Mouse (Mus musculus) adrenal gland, postnatal 4 days (tissue): Measurements from ENCODE around the gene Ap1g2. TPM values are rescaled to one million over a fixed set of nuclear protein-coding genes. Genes with fewer than 3 reads are reported as not detected.
A peak's percentile ranks its signal among the peaks of the same experiment; 100 is the strongest.

Source experiments
- DNase-seq, 2 experiments: peaks; one replicate each; pipeline ENCODE4 v3.0.0; 2021 to 2022; ENCODE audit warnings: low spot score in 2 of 2, mixed read lengths in 2 of 2
- total RNA-seq, 2 experiments: library from RNA; stranded (reverse); gene quantifications; 2 replicates each; pipeline ENCODE4 v1.2.3; 2021

The Ap1g2 gene
- total RNA-seq, 2 experiments from 2014 or later: 30.3 to 34.0 TPM

DNA sequence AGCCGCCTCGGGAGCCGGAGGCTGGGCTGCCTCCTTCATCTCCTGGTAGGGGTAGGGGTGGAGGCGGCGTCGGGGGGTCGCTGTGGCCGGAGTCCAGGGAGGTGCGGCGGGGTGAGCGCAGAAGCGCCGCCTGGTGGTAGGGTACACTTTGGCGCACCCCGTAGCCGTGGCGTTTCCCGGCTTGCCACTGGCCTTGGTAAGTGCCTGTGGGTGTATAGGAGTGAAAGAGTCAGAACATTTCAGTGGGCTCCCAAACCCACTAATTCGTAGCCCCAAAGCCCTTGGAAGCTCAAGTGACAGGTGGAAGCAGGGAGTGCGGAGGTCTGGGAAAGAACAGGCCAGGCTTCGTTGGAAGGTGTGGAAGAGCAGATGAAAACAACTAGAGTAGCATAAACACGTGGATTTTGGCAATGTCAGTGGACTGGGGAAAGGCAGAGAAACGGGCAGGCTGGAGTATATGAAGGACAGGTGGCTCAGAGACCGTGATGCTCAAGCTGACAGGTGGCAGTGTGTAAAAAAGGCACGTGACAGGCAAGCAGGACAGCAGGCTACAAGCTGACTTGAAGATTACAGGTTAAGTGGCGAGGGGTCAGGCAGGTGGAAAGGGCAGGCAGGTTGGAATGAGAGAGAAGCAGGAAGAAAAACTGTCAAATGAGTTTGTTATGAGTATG lies 7.7 kb upstream of the Ap1g2 start:
- DNase-seq: no peak

DNA sequence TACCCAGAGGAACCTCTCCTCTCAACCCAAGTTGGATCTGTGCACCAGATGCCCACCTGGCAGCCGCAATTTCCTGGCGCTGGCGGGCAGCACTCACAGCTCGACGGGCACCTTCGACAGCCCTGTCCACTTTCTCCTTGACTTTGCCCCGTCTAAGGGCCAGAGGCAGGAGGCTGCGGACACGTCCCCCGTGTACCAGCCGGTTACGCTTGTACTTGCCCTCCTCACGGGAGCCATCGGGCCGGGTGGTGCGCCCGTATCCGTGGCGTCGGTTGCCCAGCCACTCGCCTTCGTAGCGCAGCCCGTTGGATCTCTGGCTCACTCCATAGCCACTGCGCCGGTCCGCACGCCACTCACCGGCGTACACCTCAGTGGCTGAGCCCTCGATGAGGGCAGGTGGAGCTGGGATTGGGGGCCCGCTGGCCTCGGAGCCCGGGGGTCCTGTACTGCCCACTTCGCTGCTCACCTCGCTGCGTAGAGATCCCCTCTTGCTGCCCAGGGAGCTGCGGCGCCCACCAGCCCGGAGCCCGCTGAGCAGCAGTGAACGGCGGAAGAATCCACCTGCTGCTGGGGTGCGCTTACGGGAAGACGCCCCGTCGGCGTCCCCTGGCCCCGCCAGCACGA lies 7.1 kb upstream of the Ap1g2 start:
- DNase-seq: no peak

DNA sequence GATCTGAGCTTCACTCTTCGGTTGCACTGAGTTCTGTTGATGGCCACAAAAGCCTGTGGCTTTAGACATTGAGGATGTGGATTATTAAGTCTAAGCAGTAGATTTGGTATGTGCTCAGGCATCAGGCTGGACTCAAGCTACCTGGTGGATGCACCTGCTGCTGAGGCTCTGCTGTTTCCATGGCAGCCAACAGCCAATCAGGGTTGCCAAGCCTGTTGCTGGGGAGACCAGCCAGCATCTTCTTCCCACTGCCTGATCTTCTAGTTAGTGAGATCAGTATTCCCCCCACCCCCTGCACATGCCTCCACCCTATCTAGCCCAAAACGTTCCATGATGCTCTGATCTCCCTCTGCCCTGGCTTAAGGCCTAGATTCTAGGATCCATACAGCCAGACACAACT lies 5.3 kb upstream of the Ap1g2 start:
- no peak for DNase-seq

DNA sequence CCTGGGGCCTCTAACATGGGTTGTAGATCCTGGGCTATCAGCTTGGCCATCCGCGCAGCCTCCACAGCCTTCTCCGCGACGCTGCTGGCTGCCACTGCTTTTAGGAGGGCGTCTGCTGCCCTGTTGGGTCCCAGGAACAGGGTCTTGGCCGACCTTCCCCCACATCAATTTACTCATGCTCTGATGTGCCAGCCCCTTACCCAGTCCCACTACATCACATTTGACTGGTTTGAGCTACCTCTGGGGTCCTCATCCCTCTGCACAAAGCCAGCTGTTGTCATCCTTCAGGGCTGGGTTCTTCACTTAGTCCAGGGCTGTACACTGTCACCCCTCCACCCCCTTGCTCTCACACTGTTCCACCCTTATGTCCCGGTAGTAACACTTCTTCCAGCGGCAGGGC lies 3.7 kb upstream of the Ap1g2 start:
- DNase-seq: no peak

DNA sequence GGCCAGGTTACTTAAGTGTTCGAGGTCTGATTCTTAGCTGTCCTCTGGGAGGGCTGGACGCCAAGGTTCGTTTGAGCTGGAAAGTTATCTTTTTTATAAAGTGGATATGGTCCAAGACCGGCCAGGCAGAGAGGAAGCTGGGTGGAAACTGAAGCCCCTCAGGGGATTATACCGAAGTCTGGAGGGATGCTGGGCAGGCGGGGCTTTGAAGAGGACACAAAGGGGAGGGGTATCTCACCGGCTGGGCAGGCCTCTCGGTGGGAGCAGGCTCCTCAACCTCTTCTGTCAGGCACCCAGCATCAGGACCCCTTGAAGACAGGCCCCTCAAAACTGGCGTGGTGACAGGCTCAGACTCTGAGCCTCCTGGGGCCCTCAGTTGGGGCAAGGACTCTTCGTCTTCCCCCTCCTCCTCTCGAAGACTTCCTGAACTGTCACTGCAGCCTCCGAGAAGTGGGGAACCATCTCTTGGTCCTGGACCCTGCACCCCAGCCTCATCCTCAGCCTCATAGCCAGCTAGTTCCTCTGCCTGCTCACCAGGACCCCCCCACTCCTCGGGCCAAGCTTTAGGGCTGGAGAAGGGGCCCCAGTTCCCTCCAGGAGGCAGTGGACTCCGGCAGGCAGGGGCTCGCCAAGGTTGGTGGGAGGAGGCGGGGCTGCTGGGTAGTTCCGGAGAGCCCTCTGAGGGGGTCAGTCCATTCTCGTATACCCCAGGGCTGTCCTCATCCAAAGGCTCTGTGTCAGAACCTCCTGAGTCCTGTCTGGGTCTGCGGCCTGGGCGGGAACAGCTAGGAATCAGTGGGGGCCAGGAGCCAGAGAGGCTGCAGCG lies 2.9 kb upstream of the Ap1g2 start:
- DNase-seq: no peak

DNA sequence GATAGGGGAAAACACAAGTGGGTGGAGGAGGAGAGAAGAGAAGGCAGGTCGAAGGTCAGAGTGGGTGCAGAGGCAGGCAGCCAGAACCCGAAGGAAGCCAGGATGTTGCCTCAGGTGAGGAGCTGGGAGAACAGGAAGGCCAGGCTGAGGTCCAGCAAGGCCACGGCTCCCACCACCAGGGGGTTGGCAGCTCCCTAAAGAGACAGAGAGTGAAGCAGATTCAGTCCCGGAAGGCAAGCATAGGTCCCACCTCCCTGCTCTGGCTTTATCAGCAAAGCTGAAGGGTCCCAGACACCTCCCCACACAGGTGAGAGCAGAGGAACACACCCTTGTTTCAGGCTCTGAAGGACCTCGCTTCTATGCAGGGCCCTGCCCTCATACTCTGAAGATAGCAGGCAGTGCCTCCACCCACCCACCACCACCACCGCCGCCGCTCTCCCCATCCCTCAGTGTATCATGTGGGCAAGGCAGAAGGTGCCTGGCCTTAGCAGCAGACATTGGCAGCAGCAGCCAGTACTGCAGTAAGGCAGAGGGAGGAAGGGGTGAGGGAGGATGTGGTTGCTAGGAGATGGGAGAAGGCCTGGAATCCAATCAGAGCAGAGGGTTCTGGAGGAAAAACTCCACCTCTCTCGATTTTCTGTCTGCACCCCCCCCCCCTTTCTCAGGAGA lies 1.9 kb upstream of the Ap1g2 start:
- DNase-seq: no peak

DNA sequence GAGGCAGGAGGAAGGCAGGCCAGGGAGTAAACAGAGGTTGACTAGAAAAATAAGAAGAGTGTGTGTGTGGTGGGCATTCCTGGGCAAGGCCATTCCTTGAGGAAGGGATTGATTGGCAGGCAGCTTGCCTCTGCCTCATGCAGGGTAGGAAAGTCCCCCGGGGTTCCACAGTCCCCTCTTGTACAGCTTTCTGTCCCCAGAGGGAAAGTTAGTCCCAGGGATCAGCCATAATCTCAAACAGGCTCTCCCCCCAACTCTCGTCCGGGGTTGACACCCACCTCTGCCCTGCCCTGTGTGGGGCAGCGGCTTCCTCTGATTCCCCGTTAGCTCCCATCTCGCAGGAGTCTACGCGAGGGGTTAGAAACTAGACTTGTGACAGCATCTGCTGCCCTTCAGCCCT lies 597 bp upstream of the Ap1g2 start:
- DNase-seq: no peak

DNA sequence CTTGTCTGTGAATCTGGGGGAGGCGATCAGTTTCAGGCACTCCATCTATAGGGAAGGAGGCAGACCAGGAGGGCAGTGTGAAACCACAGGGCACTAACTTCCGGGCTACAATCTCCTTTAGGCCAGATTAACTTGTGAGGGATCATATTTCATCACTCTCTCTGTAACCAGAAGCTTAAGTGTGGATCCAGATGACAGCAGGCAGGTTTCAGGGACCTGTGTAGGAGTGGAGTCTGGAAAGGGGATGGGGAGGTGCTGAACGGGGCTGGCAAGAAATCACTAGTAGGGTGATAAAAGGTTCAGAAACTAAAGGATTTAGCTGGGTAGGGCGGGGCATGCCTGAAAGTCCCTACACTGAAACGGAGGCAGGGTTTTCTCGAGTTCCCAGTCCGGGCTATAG lies 1.0 kb downstream of the Ap1g2 start:
- no peak for DNase-seq

DNA sequence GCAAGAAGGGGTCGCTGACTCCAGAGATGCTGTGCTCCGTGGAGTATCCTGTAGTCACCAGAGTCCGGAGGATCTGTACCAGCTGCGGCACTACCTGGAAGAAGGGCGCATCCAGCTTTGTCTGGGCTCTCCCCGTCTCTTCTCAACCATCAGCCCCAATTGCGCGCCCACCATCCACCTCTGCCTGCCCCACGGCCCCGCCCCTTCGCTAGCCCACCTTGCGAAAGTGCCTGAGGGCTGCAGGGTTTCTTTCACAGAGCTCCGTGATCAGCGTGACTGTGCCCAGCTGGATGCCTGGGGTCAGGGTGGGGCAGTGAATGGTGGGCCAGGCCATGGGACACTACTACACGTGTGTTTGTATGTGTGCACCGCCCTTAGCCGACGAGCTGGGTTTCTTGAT lies 2.0 kb downstream of the Ap1g2 start:
- no peak for DNase-seq

DNA sequence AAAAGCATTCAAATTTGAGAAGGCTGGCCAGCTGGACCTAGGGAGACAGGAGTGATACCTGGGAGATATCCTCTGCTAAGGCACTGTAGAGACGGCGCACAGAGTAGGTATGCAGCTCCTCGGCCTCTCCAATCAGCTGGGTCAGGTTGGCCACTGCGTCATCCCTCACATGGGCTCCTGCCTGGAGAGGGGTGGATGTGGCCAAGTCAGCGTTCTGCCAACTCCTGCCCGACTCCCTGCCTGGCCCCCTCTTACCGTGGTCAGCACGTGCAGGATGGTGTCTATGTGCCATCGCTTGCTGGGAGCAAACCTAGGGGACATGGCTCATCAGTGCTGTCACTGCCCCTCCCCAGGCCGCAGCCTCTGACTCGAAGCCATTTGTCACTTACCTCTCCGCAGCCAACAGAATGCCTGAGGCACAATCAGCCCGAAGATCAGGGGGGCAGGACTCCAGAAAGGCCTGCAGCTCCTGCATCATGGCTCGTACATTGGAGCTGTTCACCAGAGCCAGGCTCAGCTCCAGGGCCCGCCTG lies 4.1 kb downstream of the Ap1g2 start:
- no peak for DNase-seq

DNA sequence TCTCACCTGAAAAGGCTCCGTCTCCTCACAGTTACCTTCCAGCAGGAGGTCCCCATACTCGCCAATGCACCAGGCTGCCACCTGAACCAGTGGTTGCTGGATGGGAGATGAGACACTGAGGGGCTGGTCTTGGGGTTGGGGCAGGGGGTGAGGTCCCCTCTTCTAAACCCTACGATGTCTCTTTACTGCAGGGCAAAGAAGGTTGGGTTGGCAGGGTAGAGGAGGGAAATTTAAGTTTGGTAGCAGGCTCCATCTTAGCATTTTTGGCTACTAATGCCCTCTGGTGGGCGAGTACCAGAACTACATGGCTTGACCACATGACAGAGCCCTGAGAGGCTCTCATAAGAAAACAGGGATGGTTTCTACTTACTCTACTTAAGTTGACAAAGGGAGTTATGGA lies 4.8 kb downstream of the Ap1g2 start:
- no peak for DNase-seq

DNA sequence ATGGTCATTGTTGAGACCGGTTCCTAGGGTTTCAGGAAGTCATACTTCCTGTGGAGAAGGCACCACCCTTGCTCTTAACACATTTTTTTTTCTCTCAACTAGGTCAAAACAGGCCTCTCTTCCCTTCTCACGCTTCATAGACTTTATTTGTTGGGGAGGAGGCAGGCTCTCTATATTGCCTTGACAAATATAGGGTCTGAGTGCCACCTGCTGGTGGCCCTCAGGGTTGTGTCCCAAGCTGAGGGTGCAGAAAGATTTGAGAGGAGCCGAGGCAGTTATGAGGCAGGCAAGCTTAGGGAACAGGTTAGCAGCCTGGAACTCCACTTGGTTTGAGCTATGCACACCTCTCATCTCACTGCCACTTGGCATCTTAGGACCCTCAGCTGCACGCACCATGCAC lies 8.3 kb downstream of the Ap1g2 start:
- DNase-seq: no peak

DNA sequence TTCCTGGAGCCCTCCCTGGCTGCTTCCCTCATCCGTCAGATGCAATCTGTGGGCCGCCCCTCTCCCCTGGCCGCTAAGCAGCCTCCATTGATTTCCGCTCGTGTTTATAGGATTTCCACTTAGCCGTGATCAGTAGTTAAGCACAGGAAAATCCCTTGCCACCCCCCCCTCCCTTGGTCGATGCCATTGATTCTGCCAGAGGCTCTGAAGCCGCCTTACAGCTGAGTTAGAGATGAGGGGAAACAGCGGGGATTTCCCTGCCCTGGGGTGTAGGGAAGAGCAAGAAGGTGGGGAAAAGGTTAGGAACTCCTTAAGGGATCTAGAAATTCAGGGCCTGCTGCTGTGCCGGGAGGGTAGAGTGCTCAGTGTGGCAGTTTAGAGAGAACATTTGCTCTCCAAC lies 8.7 kb downstream of the Ap1g2 start:
- DNase-seq: no peak

DNA sequence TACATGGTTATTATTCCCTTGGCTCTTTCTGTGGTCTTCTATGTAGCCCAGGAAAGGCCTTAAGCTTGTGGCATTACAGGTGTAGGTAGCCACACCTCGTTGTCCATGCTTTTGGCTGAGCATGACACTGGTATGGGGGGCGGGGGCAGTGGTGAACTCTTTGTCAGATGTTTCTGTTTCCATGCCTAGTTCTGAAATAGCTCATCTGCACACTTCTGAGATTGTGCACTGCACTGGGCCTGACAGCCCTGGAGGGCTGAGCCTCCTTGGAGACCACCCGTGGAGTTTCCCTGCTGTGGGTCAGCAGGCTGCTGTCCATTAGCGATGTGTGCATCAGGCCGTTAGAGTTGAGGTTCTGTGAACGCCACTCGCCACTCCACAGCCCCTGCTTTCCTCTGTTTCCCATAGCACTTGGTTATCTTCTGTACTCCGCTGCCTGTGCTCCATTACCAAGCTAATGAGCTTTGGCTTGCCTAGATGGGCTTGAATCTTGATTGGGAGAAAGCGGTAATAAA lies 9.8 kb downstream of the Ap1g2 start:
- no peak for DNase-seq

DNA sequence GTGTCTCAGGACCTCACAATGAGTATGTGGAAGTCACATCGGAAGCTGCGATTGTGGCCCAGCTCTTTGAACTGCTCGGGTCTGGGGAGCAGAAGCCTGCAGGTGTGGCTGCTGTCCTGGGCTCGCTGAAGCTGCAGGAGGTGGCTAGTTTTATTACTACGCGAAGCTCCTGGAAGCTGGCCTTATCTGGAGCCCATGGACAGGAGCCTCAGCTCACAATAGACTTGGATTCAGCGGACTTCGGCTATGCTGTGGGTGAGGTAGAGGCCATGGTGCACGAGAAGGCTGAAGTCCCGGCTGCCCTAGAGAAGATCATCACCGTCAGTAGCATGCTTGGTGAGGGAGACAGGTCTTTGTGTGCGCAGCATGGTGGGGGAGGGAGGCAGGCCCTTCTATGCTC lies 10.7 kb downstream of the Ap1g2 start:
- DNase-seq: no peak

DNA sequence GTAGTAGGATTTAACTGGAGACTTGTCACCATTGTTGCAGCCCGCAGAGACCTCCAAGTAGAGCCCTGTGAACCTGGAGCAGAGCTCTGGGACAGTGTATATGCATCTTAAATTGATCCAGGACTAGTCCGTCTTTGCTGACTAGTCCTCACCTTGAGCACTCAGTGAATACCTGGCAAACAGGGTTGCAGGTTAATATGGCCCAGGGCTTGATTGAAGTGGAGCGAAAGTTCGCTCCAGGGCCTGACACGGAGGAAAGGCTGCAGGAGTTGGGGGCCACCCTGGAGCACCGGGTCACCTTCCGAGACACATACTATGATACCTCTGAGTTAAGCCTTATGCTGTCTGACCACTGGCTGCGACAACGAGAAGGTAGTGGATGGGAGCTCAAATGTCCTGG lies 11.1 kb downstream of the Ap1g2 start:
- no peak for DNase-seq

DNA sequence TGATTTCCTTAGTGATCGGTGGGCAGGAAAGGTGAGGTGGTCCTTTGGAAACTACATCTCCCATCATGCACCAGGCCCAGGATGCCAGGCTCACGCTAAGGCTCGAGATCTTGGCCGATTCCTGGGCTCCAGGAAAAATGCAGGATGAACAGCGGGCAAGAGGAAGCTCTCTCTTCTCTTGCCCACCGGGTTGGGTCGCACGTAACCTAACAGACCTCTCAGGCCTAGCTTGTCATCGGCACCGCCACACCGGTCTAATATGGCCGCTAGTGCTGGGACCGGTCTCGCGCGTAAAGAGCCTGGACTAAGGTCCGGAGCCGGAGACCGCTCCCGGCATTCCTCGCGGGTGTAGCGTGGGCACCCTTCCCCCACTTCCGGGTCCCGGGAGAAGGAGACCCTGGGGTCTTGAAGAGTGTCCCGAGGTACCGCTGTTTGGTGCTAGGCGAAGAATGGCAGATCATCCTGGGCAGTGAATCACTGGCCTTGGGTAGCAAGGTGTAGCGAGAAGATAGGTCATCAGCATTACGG lies 11.6 kb downstream of the Ap1g2 start, which contains the start of gene Thtpa:
Gene Thtpa, plus strand, starts transcription at position 81 of the 528 bp plus-strand sequence.
- DNase-seq: peak in 1 of 2 experiments; percentile 55

DNA sequence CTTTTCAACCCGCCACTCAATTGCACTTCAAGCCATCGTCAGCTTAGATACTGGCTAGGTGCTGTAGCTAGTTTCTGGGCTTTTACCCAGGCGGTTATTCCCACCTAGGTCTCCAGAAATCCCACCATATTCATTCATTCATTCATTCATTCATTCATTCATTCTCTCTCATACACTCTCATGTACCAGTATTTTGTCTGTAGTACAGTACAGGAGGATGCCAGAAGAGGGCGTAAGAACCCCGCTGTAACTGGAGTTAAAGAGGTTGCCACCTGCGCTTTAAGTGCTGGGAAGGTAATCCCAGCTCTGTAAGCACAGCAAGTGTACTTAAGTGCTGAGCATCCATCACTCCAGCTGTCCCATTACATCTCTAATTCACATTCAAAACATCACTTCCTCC lies 12.5 kb downstream of the Ap1g2 start:
- DNase-seq: no peak

DNA sequence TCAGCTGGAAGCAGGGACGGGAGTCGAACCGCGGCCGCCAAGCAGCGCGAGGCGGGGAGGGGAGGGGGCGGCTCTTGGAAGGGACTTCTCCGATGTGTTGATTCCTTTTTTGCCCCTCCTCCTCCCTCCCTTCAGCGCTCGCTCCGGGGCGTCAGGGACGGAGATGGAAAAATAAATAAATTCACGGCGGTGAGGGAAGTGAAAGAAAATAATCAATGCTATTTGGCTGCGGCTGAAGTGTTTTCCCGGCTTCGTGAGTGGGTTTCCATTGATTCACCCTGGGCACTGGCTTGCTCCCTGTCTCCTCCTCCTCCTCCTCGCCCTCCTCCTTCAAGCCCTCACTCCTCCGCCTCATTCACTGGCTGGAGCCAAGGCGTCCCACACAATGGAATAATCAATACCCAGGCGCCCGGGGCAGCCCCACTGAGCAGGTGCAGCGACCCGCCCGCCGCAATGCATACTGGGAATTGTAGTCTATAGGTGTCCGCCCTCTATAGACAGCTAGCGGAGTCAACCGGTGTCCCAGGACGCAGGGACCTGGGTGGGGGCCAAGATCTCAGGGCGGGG lies 14.3 kb downstream of the Ap1g2 start, which contains the start of gene Zfhx2:
Gene Zfhx2, minus strand, starts transcription at position 314 of the 567 bp plus-strand sequence.
- DNase-seq: peak; percentile 63 to 82

DNA sequence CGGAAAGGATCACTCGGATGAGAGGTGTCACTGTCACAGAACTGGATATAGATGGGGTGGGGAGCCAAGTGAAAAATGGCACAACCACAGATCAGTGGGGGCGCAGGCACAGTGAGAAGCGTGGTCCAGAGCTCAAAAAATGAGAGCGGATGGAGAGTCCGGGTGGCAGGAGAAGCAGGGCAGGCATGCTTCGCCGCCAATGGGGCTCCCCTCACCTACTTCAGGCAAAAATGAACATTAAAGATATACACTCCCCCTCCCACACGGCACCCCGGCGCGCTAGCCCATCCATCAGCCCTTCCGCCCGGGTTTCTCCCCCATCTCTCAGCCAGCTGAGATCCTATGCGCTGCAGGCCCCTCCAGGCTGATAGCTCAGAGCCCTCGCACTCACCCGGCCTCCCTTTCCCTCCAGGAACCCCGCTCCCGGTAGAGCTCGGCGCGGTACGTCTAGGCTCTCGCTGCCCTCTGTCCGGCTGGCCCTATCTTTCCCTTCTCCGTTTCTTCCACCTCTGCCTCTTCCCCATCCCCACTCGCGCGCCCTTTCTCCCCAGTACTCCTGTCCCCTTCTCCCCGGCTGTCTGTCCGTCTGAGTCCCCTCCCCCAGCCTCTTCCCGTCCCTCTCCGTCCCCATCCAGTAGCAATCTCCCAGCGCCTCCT lies 15.1 kb downstream of the Ap1g2 start:
- no peak for DNase-seq
